Mouse (Mus musculus) lung, postnatal 36 days (tissue): ENCODE measurements at regions not wholly inside any gene's neighbourhood (a gene's known extent, or its start where the extent isn't known, plus 50 kb on each side); places are given as distances from the start of the nearest gene placed in this dataset.
A peak's percentile ranks its signal among the peaks of the same experiment; 100 is the strongest.

ENCODE experiments used
- DNase-seq: peaks from one replicate; pipeline ENCODE4 v3.0.0; 2022; ENCODE audit warnings: mixed read lengths

- DNase-seq: no peak
Measured at GRCm38 (mm10) chr6:98597612-98598011, 255.1 kb upstream of the Gm765 start.

GRCm38 (mm10) chr6:98590989-98591388 lies 248.4 kb upstream of the Gm765 start:
- no peak for DNase-seq

GRCm38 (mm10) chr6:98588979-98589378 lies 246.4 kb upstream of the Gm765 start:
- no peak for DNase-seq

GRCm38 (mm10) chr6:98584541-98584940 lies 242.0 kb upstream of the Gm765 start:
- no peak for DNase-seq

- DNase-seq: no peak
Measured at GRCm38 (mm10) chr6:98582826-98583225, 240.3 kb upstream of the Gm765 start.

GRCm38 (mm10) chr6:98575227-98575626 lies 232.7 kb upstream of the Gm765 start:
- no peak for DNase-seq

- DNase-seq: no peak
Measured at GRCm38 (mm10) chr6:98555702-98556101, 213.1 kb upstream of the Gm765 start.

- no peak for DNase-seq
Measured at GRCm38 (mm10) chr6:98553922-98554321, 211.4 kb upstream of the Gm765 start.

- DNase-seq: no peak
Measured at GRCm38 (mm10) chr6:98551781-98552180, 209.2 kb upstream of the Gm765 start.

GRCm38 (mm10) chr6:98526882-98527440 lies 184.4 kb upstream of the Gm765 start:
- DNase-seq: no peak

GRCm38 (mm10) chr6:98525286-98525685 lies 182.7 kb upstream of the Gm765 start:
- peak; percentile 73 for DNase-seq

GRCm38 (mm10) chr6:98524659-98525058 lies 182.1 kb upstream of the Gm765 start:
- DNase-seq: no peak

- DNase-seq: no peak
Measured at GRCm38 (mm10) chr6:98521526-98521925, 179.0 kb upstream of the Gm765 start.

- DNase-seq: no peak
Measured at GRCm38 (mm10) chr6:98514826-98515225, 172.3 kb upstream of the Gm765 start.

GRCm38 (mm10) chr6:98514376-98514775 lies 171.8 kb upstream of the Gm765 start:
- DNase-seq: peak; percentile 3

GRCm38 (mm10) chr6:98513217-98513616 lies 170.7 kb upstream of the Gm765 start:
- no peak for DNase-seq

GRCm38 (mm10) chr6:98502726-98503125 lies 160.2 kb upstream of the Gm765 start:
- no peak for DNase-seq

GRCm38 (mm10) chr6:98499721-98500120 lies 157.2 kb upstream of the Gm765 start:
- DNase-seq: no peak

- no peak for DNase-seq
Measured at GRCm38 (mm10) chr6:98486626-98487025, 144.1 kb upstream of the Gm765 start.

GRCm38 (mm10) chr6:98483319-98484123 lies 141.0 kb upstream of the Gm765 start:
- no peak for DNase-seq

GRCm38 (mm10) chr6:98482319-98482718 lies 139.8 kb upstream of the Gm765 start:
- DNase-seq: no peak

- no peak for DNase-seq
Measured at GRCm38 (mm10) chr6:98467563-98467962, 125.0 kb upstream of the Gm765 start.

- DNase-seq: peak; percentile 3
Measured at GRCm38 (mm10) chr6:98452277-98452676, 109.7 kb upstream of the Gm765 start.

GRCm38 (mm10) chr6:98435676-98436075 lies 93.1 kb upstream of the Gm765 start:
- DNase-seq: no peak

- DNase-seq: no peak
Measured at GRCm38 (mm10) chr6:98433286-98433685, 90.7 kb upstream of the Gm765 start.
